Mouse (Mus musculus): ENCODE results near the gene Klhdc3.

Klhdc3 gene

DNA sequence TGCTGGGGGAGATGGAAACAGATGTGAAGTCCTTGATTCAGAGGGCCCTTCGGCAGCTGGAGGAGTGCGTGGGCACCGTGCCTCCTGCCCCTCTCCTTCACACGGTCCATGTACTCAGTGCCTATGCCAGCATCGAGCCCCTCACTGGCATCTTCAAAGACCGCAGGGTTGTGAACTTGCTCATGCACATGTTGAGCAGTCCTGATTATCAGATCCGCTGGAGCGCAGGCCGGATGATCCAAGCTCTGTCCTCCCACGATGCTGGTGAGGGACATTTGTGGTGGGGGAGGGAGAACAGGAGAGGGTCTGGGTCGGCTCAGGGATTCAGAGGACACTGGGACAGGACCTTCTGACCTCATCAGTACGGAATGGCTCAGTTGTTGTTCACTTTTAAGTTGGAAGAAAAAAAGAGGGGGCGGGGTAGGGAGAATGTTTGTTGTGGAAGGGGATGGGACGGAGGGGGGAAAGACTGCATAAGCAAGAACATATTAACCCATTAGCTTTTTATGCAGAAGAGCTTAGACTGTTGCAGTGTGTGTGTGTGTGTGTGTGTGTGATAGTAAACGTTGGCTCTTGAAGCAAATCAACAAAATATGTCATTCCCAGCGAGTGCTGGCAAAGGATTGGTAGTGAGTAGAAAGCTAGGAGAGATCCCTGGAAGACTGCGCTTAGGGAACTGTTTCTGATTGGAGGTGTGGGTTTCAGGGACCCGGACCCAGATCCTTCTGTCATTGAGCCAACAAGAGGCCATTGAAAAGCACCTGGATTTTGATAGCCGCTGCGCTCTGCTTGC is 28.8 kb downstream of the Klhdc3 start:
- no peak for DNase-seq

GRCm38 (mm10) chr17:46651292-46651691 is 29.4 kb downstream of the Klhdc3 start:
- no peak for DNase-seq

- peak; percentile 89 for DNase-seq
Measured at GRCm38 (mm10) chr17:46650232-46651031, 30.3 kb downstream of the Klhdc3 start, which contains the start of gene Cul7. Gene Cul7, plus strand, starts transcription at chr17:46650337.

GRCm38 (mm10) chr17:46649811-46650210 is 30.9 kb downstream of the Klhdc3 start:
- DNase-seq, result no peak

GRCm38 (mm10) chr17:46648436-46648835 is 32.3 kb downstream of the Klhdc3 start:
- no peak for DNase-seq

DNA sequence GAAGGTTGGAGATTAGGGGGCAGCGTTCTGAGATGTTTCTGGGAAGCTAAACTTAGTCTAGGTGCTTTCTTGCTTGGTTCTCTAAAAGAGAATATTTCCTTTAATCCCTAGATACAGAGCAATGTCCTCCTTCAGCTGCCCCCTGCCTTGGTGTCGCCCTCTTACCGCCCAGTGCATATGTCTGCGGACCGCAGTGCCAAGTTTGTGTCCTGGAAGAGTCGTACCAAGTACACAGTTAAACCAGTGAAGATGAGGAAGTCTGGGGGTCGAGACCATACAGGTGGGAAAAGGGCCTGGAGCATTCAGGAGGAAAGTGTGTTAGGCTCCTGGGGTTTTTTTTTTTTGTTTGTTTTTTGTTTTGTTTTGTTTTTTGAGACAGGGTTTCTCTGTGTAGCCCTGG is 33.4 kb downstream of the Klhdc3 start:
- DNase-seq, result no peak

DNA sequence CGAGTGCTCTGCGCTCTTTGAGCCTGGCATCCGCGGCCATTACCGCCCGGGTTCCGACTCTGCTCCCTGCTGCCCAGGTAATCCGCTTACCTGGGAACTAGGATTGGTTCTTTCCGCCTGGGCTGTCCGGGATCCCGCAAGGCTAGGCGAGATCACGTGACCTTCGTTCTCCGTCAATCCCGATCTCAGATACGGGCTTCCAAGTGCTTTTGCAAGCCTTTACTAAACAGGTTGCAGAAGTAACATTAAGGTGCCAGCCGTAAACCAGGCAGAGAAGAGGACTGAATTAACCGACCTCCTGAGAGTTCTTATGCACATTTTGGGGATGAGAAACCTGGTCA is 34.4 kb downstream of the Klhdc3 start:
- DNase-seq, result no peak

GRCm38 (mm10) chr17:46645561-46646321 is 35.0 kb downstream of the Klhdc3 start, which contains the start of the genes Klc4 and Mrpl2:
Gene Klc4, minus strand, starts transcription at chr17:46646022.
Gene Mrpl2, plus strand, starts transcription at chr17:46646229.
- peak; percentile 98 for DNase-seq

DNA sequence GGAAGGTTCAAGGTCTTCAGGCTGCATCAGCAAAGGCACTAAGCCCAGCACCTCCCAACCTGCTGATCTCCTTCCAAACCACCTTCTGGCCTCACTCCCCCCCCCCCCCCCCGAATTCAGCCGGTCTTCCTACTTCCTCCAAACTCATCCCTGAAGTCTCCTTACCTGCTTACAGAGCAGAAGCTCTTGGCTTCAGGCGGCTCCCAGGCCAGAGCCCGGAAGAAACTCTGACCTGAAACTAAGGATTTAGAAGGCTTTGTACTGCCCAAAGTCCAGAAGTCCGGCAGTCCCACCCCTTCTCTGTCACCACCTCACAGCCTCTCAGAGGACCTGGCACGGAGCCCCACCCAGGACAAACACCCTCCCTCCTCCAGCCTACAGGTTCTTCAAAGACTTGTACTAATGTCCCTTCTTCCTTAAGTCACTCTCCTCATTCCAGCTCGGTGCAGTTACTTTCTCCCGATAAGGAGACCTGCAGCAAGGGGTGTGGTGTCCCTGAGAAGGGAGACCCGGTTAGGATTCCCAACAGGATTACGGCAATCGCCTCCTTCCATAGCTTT is 35.7 kb downstream of the Klhdc3 start:
- no peak for DNase-seq

DNA sequence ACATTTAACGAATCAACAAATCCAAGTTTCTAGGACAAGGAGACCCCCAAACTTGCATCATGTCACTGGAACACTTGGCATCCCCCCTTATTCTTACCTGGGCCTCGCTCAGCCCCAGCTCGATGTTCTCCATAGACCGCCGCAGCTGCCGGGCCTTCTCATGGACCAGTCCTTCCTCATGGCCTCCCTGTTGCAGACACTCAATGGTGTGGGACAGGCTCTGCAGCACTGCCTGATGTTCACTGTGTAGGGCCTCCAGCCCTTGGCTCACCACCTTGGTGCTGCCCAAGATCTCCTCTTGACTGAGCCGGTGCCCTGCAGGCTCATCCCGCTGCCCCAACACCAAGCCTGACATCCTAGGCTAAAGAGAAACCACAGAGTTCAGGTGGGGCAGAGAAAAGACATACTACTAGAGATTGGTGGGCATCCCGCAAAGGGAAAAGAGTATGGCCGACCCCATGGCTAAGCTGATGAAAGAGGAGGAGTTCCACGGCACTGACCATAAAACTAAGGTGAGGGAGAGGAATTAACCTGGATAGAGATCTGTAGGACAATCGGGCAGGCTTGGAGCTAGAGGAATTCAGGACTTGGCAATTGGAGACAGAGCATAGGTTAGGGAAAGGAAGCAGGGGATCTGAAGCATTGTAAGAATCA is 36.4 kb downstream of the Klhdc3 start:
- no peak for DNase-seq

GRCm38 (mm10) chr17:46642060-46642459 is 38.7 kb downstream of the Klhdc3 start:
- DNase-seq, result no peak

DNA sequence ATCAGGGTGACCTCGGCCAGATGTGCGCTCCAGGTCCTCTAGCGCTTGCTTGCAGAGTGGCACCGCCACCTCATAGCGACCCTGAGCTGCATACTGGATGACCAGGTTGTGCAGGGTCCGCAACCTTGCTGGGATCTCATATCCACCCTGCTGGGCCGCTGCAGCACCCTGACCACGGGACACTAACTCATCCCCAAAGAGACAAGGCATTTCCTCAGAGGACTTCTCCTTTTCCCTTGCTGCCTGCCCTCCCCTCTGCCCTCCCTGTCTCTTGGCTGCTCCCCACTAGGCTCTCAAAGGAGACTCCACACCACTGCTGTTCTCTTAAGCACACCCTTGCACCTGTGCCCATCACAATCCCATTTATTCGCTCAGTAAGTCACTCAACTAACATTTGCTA is 40.8 kb downstream of the Klhdc3 start:
- no peak for DNase-seq

- peak; percentile 64 for DNase-seq
Measured at GRCm38 (mm10) chr17:46636831-46637523, 43.7 kb downstream of the Klhdc3 start.

- DNase-seq, result no peak
Measured at GRCm38 (mm10) chr17:46629685-46630441, 50.9 kb downstream of the Klhdc3 start.

DNA sequence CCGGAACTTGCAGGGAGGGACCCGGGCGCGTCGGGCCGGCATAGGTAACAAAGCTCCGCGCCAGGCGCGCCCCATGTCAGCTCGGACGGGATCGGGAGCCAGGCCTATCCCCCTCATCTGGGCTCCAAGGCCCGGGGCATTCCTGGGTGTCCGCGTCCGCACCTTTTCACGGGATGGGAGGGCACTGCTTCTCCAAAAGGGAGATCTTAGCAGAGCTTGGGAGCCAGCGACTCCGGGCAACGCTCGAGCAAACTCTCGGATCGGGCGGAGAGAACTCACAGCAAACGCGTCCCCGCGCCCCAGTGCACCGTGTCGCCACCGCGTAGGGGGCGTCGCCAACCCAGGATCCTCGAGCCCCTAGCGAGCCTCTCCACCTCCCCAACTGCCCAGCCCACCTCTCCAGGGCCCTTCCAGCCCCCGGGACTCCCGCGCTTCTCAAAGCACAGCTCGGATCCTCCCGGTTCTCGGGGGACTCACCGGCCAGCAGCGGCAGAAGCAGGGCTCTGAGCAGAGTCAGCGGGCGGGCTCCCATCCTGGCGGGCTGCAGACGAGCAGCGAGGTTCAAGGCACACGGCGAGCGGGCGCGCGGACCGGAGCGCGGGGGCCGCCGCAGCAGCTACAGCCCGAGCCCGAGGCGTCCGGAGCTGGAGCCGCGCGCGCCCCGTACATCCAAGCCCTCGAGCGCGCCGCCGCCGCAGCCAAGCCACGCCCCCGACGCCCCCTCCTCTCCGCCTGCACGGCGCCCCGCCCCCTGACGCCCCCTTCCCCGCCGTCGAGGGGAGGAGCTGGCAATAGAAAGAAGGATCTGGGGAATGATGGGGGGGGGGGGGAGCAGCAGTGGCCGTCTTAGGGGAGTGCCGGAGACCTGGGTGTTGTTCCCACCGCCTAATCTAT is 51.7 kb downstream of the Klhdc3 start, which contains the start of gene Ptk7:
Ptk7 (minus strand) TSS at position 714 of the 894 bp plus-strand sequence.
- DNase-seq, result peak; percentile 95

DNA sequence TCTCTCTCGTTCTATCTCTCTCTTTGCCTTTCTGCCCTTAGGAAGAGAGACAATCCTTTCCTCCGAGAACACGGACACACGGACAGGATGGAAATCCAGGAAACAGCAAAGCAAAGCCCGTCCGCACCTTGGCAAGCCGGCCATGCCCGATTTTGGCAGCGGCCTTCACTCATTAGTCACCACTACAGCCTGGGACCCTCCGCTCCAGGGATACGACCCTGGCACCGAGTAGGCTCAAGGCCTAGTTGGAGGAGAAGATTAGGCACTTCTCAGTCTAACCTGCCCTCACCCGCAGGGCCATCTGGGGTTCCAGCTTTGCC is 52.3 kb downstream of the Klhdc3 start:
- no peak for DNase-seq

DNA sequence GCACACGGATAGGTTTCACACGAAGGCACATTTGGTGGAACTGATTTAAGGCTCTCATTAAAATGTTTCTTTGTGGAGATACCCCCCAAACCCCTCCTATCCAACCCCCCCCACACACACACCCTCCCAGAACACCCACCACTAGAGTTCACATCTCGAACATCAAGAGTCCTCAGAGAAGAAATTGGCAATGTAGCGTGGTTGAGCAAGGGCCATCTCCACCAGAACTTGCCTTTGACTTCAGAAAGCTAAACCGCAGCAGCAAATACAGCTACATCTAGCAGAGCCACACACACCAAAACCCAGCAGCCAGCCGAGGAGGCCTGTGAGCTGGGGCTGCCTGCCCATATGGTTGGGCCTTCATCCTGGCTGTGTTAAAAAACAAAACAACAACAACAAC is 53.3 kb downstream of the Klhdc3 start:
- no peak for DNase-seq

- no peak for DNase-seq
Measured at GRCm38 (mm10) chr17:46624598-46624997, 56.1 kb downstream of the Klhdc3 start.
